Mouse (Mus musculus): Measurements from ENCODE around the gene Olfr769.
"Not testable (repeated sequence)": the region's sequence is repeated elsewhere in the genome, so short reads cannot be mapped to it uniquely, and the experiment has no call there.

The Olfr769 gene

DNA sequence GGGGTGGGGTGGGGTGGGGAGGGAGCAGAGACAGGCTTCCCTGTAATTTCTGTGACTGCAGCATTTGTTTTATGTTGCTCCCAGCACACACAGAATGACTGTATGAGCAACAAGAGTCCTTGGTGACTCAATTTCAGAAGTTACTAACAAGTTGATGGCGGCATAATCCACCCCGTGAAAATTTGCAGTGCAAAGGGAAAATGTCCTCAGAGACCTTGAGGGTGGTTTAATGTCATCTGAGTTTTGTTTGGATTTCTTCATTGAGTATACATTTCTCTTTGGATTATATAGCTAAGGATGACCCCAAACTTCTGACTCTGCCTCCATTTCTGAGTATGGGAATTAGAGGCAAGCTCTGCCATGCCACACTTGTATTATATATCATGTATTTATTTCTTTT, at the start of gene Olfr769:
TSS of gene Olfr769 (minus strand) at position 101 of the 400 bp plus-strand sequence.
- peak; percentile 0 for DNase-seq (ENCODE audit: low read depth, low spot score)

DNA sequence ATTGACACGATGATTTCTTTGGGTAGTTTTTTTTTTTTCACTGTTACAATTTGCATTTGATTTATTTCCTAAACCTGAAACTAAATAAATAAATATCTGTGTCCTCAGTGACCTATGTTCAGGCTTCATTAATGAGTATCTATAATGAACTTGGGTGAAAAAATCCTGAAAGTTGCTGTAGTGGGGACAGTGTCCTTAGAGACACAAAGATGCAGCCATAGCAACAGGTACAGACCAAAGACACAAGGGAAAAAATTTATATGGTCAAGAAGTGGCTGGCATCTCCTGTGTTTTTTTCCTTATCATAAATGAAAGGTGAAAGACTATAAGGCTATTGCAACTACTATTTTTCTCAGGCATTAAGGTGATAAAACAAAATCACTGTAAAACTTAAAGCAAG, 47.0 kb upstream of the Olfr769 start, which contains the start of gene Olfr771:
TSS of gene Olfr771 (minus strand) at position 101 of the 400 bp plus-strand sequence.
- no peak for DNase-seq (ENCODE audit: low read depth, low spot score)

DNA sequence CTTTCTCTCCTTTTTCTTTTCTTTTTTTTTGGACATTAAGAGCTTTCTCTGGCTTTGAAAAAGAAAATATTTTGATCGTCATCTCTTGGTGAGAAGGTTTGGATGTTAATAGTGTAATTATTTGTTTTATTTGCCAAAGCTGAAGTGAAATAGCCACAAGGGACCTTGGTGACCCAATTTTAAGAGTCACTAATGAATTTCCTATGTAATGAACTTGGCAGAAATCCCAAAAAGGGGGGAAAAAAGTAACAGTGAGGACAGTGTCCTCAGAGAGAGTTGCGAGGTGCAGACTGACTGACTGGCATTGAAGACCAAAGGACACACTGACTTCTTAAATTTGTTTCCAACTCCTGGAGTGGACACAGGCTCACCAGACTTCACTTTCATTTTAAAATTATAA, 21.2 kb upstream of the Olfr769 start, which contains the start of gene Olfr770:
TSS of gene Olfr770 (minus strand) at position 101 of the 400 bp plus-strand sequence.
- peak; percentile 1 for DNase-seq (ENCODE audit: low read depth, low spot score)

DNA sequence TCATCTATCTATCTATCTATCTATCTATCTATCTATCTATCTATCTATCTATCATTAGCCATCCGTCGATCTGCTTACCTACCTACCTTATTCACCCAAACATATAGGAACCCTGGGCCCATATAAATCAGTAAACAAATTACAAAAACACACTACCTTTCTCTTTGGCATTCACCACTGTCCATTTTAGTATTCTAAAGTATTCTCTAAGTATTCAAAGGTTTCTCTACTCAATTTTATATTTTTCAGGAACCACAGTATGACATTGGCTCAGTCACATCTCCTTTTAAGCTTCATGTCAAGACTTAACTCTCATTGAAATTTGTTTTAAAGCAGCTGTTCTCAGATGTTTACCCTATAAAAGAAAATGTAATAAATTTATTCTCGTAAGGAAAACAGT, 2.5 kb downstream of the Olfr769 start:
- no peak for DNase-seq (ENCODE audit: low read depth, low spot score)

DNA sequence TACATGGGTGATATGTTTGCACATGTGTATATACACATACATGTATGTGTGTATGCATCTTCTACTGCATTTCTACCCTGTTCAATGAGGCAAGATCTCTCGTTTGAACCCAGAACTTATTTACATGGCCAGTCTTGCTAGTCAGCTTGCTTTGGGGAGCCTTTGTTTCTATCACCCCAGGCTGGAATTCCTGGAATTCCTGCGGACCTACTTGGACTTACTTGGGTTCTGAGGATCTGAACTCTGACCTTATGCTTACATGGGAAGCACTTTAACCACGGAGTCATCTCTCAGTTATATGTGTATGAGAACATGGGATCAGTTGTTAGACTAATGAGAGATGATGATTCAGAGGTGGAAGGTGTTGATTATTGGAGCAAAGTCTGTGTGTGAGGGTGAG, 16.4 kb downstream of the Olfr769 start:
- no peak for DNase-seq (ENCODE audit: low read depth, low spot score)

DNA sequence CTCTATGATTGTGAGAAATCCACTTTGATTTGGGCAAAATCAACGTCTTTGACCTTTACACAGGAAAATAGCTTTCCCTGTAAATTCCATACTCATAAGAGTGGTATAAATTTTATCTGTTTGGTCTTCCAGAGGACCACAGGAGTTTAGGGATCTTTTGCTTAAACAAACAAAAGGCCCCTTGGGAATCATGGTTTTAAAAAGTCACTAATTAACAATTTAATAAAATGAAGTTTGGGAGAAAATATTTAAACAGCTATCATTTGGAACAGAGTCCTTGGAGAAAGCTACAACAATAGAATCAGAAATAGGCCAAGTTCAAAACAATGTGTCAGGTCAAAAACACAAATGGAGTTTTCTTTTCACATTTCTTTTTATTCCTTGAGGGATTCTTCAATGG, 18.4 kb downstream of the Olfr769 start, which contains the start of gene Olfr768:
TSS of gene Olfr768 (minus strand) at position 101 of the 400 bp plus-strand sequence.
- DNase-seq (ENCODE audit: low read depth, low spot score) = no peak

DNA sequence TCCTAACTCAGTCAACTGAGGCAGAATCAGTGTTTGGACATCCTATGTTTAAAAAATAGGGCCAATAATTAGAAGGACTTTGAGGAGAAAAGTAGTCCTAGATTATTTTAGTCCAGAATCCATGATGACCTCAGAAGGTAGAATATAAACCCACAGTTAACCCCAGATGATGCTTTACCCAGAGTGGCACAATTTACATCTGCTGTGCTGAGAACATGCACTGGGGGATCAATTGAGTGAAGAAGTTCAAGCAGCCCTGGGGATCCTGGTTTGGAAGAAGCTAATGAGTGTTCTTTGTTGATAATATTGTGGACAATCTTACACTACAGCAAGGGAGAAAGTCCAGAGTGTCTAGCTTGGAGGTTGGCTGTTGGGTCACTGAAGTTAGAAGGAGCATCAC, 34.9 kb downstream of the Olfr769 start, which contains the start of gene Olfr767:
TSS of gene Olfr767 (minus strand) at position 101 of the 400 bp plus-strand sequence.
- not testable (repeated sequence) for DNase-seq (ENCODE audit: low read depth, low spot score)

DNA sequence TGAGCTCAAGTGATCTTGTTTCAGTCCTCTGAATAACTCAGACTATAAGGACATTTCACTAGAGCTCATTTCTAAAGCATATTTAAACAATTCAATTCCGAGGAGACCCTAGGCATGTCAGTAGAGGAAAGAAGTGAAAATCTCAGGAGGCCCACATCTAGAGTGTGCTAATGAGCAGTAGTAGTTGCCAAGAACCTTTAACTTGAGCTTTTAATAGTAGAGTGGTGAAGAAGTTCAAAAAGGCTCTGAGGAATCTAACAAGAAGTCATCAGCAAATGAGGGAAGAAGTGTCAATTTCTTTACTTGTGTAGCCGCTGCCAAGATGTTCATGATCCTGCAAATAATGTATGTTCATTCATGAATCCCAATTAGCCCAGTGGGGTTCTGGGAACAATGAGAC, 48.8 kb downstream of the Olfr769 start, which contains the start of gene Olfr766-ps1:
TSS of gene Olfr766-ps1 (minus strand) at position 101 of the 400 bp plus-strand sequence.
- no peak for DNase-seq (ENCODE audit: low read depth, low spot score)
